Mouse (Mus musculus) brain, adult 2 months (tissue): ENCODE results near the gene Cnga3.

Experiments
- DNase-seq: peaks from one replicate; pipeline ENCODE4 v3.0.0; 2011; ENCODE audit warnings: low read depth, low spot score

The Cnga3 gene

DNA sequence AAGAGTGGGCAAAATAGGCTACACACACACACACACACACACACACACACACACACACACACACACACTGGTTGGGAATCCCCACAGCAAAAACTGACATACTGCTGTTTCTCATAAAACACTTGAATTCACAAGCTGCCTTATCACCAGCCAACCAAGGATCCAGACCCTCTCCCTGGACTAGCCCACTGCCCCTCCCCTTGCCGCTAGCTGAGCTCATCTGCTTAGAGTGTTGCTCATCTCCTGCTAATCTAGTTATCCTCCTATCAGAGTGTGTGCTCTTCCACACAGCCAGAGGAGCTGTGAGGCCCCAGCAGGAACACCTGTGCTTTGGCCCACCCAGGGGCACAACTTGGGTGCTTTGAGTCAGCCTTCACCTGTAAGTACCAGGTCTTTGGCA is at the start of gene Cnga3:
Gene Cnga3 (plus strand): TSS at position 291 of the 400 bp plus-strand sequence.
- DNase-seq, result no peak

DNA sequence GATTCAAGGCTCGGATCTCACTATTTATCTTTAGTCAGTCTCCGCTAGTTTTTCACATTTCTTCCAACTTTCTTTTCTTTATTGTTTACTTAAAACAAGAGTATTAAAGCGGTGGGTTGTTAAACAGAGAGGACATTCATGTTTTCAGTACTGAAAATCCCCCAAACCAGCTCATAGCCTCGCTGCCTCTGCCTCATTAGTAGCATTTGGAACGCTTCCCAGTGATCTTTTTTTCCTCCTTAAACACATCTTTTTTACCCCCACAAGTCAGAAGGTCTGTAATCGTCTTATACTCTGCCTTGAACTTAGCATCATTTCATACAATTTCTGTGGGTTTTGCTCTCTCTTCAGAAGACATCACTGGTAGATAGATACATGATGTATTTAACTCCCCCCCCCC is 48.2 kb upstream of the Cnga3 start:
- DNase-seq, result no peak

DNA sequence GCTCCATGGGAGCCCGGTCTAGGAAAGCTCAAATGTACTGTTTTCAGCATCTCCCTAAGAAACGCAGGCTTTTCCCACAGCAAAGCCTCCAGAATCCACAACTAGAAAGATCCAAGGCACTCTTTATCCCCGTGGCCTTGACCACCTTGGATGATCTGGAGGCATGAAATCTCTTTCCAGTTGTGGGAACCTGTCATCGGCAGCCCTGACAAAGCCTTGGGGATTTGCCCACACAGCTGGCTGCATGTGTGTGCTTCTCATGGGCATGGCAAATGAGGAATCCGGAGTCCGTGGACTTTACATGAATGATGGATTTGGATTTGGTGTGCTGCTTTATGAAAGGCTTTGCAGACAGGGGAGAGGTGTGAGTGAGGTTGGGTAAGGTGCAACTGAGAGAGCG is 46.3 kb upstream of the Cnga3 start:
- DNase-seq, result no peak

DNA sequence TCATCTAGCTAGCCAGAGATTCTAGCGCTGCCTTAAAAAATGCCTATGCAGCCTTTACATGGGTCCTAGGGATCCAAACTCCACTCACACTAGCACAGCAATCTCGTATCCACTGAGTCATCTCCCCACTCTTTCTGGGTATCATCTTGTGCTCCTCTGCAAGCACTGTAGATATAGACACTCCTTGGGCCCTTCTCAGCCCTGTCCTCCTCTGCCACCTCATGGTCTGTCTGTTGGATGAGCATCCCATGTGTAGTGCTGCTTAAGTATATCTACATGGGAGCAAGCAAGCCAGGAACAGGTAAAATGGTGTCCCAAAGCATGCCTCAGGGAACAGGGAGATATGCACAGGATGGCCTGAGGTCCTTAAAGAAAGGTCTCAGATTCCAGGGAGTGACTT is 36.4 kb upstream of the Cnga3 start:
- peak; percentile 67 for DNase-seq

DNA sequence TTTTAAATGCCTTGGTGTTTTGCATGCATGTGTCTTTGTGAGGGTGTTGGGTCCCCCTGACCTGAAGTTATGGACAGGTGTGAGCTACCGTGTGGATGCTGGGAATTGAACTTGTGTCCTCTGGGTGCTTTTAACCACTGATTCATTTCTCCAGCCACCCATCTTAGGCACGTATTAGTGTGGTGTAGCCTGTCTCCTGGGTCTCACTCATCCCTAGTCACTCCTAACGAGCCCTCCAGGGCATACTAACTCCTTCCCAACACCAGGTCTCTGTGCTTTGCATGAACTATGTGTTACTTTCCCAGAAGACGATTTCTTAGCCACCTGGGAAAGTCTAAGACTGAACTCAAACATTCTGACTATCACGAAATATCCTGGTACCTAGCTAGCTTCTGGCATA is 34.4 kb upstream of the Cnga3 start:
- DNase-seq, result no peak

DNA sequence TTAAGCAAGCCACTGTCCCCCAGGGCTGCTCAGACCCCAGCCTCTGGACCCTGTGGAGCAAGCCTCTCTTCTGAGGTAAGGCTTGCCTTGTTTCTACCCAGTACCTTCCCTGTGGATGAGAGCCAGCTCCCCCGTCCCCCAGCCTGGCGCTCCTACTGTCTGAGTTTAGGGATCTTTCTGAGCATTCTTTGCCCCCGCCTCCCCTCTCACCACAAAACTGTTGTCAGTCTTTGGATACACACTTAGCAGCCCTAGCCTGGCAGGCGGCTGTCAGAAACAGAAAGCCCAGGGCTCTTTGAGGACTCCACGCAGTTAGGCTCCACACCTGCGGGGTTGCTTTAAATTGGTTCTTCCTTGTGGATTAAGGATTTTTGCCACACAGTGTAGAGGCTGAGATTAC is 27.2 kb upstream of the Cnga3 start:
- no peak for DNase-seq

DNA sequence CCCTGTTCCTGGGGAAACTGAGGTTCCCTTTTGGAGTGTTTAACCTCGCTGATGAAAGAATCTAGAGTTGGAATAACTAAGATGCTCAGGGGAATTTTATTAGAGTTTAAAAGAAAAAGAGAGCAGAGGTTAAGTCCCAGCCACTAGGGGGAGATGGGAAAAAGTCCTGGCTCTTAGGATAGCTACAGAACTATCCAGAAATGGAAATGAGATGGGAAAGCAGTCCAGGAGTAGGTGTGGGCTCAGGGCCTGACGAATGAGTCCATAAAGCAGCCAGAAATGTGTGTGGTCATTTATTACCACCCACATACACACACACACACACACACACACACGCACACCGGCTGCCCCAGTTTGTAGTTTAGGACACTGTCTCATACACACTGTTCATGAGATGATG is 19.6 kb upstream of the Cnga3 start:
- peak; percentile 47 for DNase-seq

DNA sequence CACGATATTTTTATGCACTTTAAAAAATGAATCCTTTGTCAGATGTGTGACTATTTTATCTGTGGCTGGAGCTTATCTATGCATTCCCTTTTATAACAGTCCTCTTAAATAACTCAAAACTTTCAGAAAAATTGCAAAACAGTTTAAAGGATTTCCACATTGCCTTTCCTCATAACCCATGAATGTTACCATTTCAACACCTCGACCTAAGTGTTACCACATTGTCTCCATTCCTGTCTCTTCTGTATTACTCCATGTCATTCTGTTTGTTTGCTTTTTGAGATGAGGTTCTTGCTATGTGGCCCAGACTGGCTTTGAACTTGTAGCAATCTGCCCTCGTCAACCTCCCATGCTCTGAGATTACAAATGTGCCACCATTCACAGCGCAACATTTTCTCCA is 12.8 kb upstream of the Cnga3 start:
- no peak for DNase-seq

DNA sequence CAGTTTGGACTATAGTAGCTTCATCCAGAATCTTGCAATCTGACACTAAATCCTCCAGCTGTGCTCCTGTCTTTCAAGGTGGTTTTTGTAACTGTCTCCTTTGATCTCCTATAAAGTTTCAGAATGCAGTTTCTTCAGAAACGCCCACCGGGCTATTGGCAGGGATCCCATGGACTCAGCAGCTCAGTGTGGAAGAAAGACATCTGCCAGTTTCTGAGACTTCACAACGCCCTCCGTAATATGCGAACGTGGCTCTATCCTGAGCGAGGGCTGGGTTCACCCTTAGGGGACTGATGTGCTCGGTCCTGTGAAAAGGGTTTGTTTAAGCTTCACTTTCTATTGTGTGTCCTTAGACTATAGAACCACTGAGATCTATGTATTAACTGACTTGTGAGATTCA is 6.5 kb upstream of the Cnga3 start:
- DNase-seq, result no peak

DNA sequence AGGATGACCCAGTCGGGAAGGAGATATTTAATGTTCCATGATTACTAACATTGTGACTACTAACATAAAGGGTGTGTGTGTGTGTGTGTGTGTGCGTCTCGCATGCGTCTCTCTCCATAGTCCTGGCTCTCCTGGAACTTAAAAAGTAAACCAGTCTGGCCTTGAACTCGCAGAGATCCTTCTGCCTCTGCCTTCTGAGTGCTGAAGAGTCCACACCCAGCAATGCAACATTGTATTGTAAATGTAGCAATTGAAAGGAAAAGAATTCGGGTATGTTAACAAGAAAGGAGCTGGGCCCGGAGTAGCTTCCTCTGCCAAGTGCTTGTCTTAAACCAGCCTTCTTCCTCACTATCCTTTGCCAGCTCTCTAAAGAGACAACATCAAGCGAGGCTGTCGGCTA is 1.9 kb upstream of the Cnga3 start:
- no peak for DNase-seq

DNA sequence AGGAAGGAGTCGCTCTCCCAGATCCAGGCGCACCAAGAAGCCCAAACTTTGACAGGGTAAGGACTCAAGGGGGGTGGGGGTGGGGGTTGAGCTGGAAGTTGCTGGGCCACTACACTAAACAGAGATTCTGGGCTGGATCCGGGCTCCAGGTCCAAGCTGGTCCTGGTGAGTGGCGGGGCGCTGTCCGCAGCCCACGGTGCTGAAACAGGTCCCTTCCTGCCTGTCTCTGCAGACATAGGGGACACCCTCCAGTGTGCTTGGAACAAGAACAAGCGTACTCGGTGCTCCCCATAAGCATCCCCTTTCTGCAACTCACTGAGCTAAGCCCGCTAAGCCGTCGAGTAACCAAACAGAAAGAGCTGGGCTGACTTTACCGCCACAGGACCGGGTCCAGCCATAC is 4.2 kb downstream of the Cnga3 start:
- no peak for DNase-seq

DNA sequence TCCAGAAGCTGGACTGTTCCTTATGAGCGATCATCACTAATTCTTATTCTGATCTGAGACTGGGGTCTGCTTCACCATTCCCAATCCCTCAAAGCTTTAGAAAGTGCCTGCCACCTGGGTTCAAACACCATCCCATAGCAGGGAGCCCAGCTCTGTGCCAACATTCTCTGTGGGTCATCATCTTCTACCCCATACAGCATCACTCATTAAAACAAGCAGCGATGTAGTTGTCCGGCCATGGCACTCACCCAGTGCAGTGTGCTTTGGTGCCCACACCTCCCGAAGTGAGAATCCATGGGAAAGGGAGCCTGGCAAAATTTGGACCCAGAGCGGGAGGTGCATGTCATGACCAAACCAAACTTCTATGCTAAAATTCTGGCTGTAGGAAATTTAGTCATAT is 5.4 kb downstream of the Cnga3 start:
- no peak for DNase-seq

DNA sequence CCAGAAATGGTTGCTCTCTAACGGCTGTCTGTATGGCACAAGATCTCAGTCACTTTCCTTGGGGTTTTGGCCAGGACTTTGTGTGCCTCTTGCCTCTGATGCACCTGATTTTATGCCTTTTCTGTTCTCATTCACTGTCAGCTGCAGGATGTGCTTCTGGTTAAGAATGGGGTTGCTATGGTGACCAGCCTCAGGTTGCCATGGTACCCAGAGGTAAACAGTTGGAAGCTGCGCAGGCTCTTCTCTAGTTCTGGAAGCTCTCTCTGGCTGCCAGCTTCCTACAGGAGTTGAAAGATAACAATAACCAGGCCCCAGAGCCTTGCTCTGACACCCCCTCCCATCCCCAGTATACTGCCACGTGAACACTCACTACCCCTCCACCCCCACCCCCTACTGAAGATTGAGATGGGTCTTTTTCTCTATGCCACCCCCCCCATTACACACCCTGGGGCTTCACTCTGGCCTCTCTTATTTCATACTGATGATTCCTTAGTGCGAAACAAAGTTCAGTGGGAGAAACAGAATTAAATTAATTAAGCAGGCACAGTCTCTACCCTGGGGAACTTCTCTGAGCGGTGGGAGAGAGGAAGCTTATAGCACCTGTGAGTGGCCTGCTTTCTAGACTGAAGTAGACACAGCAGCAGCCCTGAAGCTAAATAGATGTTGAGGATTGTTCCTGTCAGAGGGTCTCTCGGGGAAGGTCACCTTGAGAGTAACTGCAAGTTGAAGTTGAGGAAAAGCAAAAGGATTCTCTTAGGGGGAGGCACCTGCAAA is 6.1 kb downstream of the Cnga3 start:
- peak; percentile 97 for DNase-seq

DNA sequence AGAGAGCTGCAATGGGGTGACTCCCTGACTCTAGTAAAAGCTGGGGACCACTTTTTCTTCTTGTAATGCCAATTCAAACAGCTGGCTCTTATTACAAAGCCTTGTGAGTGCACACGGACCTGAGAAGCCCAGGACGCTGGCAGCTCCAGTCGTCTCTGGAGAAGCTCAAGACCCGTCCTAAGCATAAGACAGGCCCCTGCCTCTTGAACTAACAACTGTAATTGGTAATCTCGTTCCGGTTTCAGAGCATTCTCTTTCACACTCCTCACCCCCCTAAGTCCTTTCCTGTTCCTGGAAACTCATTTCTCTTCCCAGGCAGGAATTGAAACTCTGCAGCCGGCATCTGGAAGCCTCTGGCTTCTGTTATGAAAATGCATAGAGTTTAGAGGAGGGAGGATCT is 7.8 kb downstream of the Cnga3 start:
- DNase-seq, result no peak

DNA sequence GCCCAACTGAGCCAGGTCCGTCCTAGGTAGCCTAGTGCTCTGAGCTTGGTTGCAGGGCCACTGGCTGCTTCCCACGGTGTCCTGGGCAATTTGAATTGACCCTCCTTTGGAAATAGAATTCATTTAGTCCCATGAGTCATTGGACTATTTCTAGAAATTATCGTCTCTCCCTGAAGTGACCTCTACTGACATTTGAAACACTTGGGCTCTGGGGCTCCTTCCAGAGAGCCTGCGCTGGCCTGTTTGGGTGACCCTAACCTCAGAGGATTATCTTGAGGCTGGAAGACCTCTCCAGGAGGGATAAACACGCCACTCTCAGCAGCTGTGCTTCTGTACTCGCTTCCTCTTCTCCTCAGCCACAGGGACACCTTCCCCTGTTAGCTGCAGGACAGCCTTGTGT is 16.2 kb downstream of the Cnga3 start:
- DNase-seq, result no peak

DNA sequence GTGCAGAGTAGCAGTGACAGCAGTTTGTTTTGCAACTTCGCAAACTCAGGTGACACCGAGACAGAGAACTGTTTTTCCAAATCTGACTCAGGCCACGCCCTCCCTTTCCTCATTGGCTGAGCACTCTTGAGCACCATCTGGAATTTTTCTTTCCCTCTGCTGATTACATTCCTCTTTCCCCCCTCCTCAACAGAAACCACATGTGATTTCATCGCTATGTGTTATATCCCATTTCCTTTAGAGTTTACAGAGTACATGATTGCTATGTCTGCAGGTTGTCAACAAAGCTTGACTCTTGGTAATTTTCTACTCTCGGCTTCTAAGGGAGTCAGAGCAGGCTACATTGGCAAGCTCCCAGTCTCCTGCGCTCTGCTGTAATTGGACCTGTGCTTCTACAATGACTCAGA is 17.1 kb downstream of the Cnga3 start:
- peak; percentile 73 for DNase-seq

DNA sequence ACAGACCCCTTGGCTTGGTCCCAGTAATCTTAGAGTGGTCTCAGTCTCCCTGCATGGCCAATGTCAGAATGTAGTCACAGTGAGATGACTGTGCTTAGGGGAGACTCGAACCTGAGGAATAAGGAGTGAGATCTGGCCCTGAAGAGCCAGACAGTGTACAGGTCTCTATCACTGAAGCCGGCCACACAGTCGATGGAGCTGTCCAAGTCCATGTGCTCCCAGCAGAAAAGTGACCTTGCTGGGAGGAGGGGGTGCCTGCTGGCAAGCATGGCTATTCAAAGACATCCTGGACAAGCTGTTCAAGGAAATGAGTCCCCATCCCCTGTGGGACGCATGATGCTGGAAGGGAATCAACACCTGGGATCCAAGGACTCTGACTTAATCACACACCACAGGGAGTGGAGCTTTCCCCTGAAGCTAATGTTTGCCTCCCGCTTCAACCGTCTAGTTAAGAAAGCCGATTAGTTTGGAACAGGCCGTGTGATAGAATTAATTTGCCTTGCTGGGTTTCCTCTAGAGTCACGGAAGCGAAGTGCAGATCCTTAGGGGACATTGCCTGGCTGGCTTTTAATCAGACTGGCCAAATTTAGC is 24.9 kb downstream of the Cnga3 start:
- peak; percentile 22 for DNase-seq

DNA sequence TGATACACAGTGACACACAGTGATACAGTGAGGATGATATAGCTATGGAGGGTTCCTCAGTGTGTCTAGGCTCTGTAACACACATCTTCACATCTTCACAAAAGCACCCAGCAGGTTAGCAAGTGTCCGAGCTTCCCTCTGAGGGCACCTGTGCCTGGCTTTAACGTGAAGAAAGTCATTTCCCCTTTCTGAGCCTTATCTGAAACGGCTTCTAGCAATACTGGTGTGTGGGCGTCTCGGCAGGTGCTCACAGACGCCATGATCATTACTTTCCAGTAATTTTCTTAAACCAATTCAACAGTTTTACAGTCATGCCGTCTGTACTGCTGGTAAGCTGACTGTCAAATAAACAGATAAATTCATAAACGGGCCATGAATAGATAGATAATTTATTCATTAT is 28.0 kb downstream of the Cnga3 start:
- DNase-seq, result no peak

DNA sequence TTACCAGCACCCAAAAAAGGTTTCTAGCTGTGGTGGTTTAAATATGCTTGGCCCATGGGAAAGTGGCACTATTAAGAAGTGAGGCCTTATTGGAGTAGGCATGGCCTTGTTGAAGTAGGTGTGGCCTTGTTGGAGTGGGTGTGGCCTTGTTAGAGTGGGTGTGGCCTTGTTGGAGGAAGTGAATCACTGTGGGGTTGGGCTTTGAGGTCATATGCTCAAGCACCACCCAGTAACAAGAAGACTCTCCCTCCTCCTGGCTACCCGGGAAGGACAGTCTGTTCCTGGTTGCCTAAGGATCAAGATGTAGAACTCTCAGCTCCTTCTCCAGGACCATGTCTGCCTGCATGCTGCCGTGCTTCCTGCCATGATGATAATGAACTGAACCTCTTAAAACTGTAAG is 32.2 kb downstream of the Cnga3 start:
- DNase-seq, result no peak

DNA sequence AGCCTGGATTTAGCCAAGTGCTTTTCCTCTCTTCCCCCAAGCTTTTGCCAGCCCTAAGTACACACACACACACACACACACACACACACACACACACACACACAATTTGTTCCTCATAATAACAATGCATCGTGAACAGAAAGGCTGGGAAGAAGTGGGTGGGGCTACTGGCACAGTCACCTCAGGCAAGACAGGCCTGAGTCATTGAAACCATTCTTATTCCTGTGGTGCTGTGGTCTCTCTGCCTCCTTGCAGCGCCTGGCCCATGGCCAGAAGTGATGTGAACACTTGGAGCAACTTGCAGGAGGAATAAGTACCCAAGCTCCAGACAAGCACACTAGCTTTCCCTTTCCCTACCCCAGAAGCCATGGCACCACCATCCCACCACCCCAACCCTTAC is 34.2 kb downstream of the Cnga3 start:
- peak; percentile 82 for DNase-seq

DNA sequence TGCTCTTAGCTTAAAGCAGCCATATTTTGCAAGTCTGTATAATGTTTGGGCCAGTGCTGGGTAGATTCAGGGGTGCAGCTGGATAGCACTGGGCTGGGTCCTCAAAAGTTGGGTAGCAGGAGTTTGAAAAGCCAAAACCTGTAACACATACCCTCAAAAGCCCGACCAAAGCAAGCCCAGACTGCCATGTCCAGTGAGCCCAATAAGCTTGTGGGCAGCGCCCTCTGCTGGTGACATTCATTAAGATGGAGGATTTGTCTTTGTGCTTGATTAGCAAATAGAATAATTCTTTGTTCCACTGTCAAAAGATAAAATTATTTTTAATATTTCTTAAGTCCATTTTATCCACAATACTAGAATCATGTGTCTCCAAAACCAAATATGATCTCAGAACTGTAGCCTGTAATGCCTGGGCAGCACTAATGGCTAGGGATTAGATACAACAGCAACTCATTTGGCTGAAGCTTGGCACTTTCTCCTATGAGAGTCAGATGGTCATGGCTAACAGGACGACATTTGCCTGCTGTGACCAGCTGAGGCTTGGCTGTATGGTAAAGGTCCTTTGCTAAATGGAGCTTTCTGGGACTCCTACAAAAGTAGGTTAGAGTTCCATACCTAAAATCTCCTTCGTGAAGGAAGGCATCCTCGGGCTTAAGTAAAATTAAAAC is 36.5 kb downstream of the Cnga3 start:
- peak; percentile 92 for DNase-seq

DNA sequence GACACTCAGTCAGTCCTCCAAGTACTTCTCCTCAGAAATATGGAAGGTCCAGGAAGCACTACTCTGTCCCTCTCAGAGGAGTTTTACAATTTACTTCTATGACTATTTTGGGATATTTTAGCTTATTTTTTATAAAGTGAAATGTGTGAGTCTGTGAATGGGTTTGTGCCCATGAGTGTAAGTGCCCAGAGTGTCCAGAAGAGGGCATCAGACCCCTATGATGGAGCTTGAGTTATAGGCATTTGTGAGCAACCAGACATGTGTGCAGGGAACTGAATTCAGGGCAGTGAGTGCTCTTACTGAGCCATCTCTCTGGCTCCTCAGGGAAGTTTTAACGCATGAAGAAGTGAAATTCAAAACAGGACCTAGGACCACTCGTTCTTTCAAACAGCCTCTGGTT is 44.2 kb downstream of the Cnga3 start:
- DNase-seq, result no peak

DNA sequence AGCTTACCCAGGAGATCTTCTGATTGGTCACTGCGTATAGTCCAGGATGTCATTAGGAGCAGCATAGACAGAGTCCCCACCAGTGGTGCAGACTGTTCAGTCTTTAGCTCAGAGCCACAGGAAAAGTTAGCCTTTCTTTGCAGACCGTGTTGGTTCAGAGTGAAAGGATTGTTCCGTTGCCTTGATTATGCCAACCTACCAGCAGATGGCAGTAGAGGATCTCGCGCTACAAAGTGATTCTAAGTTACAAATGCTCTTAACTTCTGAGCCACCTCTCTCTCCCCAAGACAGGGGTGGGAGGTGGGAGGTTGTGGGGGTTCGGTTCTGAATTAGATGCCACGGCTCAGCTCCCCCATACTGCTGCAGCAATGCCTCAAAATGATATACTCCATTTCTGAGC is 58.2 kb downstream of the Cnga3 start:
- DNase-seq, result peak; percentile 86
